Mouse (Mus musculus): ENCODE results near the gene BC107364. TPM values are rescaled to one million over a fixed set of nuclear protein-coding genes. Genes with fewer than 3 reads are reported as not detected.
A peak's percentile ranks its signal among the peaks of the same experiment; 100 is the strongest.

Gene BC107364
- total and polyA plus RNA-seq, 3 experiments, result 0.17 TPM; not detected in 2

DNA sequence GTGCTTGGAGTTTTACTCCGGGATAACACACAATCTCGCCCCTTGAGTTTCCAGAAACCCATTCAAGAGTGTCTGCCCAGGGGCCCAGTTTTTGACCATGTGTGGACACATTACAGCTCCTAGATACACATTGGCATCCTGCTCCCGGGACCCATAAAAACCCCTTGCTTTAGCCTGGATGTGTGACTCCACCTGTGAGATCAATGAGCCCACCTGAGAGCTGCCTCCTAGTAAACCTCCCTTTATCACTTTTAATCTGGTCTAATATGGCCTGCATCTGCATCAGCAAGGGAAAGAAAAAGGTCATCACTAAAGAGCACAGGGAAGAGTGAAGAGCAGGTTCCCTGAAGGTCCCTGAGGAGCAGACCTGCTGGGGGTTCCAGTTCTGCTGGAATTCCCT lies 29.8 kb upstream of the BC107364 start:
- no peak overlapping the region for H3K27ac ChIP-seq (ENCODE audit: control insufficient read depth, low read depth, low read length)
- no peaks in the 10 kb centered on the region for H3K79me2 ChIP-seq (ENCODE audit: control insufficient read depth, insufficient read depth, low read length, poor library complexity)
- H3K9me3 ChIP-seq (replicated peaks; ENCODE audit: insufficient read depth, low read length), result no peaks in the 10 kb centered on the region
- peaks cover 0 to 19% of the 10 kb centered on the region in 2 experiments for H3K4me1 ChIP-seq (ENCODE audit: control insufficient read depth in 1 of 2, insufficient read depth in 2 of 2, low read length in 2 of 2)
- no peak overlapping the region for H3K9ac ChIP-seq (ENCODE audit: control insufficient read depth, low read depth, low read length, poor library complexity, severe bottlenecking)
- TF ChIP-seq GATA1 (IDR thresholded peaks at IDR 0.05; ENCODE audit: low read depth, low read length) (no peak), TBP (IDR thresholded peaks at IDR 0.05; ENCODE audit: low read depth, low read length) (no peak)
- H3K4me3 ChIP-seq (ENCODE audit: control insufficient read depth in 1 of 2, insufficient read depth in 1 of 2, low read depth in 2 of 2, low read length in 2 of 2), result no peak overlapping the region
- no peaks in the 10 kb centered on the region for H3K27me3 ChIP-seq (ENCODE audit: control insufficient read depth in 1 of 2, insufficient read depth in 2 of 2, low read length in 2 of 2)
- peaks cover 0 to 17% of the 10 kb centered on the region in 2 experiments; a peak in 2 of 4 replicates for H3K36me3 ChIP-seq (ENCODE audit: control insufficient read depth in 1 of 2, insufficient read depth in 2 of 2, low read length in 2 of 2)
- DNase-seq (ENCODE audit: low read depth, low spot score), result no peak

DNA sequence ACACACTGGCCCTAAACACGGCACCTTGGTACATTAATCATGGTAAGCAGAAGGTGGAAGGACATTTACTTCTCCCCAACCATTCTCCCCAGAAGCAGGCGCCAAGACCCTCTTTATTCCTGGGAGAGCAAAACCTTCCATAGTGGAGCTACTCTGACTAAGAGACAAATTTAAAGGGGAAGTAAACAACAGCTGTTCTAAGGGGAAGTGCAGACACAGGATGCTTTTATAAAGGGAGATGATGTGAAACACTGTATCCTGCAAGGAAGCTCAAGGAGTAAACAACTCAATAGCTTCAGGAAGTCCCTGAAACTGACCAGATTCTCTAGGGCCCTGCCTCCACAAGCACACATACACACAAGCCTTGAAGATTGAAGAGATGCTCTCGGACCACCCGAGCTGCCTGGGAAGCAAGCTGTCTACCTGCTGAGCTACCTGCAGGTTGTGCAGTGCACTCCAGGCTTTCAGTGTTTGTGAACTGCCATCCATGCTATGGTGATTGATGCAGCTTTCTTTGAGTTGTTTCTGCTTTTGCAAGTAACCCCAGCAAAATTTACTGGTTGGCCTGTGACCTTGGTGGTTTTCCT lies 28.7 kb upstream of the BC107364 start:
- Histone ChIP-seq H3K27me3 (ENCODE audit: control insufficient read depth in 1 of 2, insufficient read depth in 2 of 2, low read length in 2 of 2) (no peaks in the 10 kb centered on the region), H3K4me3 (ENCODE audit: control insufficient read depth in 1 of 2, insufficient read depth in 1 of 2, low read depth in 2 of 2, low read length in 2 of 2) (no peak overlapping the region), H3K4me1 (ENCODE audit: control insufficient read depth in 1 of 2, insufficient read depth in 2 of 2, low read length in 2 of 2) (peaks cover 0 to 25% of the 10 kb centered on the region in 2 experiments), H3K27ac (ENCODE audit: control insufficient read depth, low read depth, low read length) (no peak overlapping the region), H3K9ac (ENCODE audit: control insufficient read depth, low read depth, low read length, poor library complexity, severe bottlenecking) (no peak overlapping the region), H3K36me3 (ENCODE audit: control insufficient read depth in 1 of 2, insufficient read depth in 2 of 2, low read length in 2 of 2) (peaks cover 0 to 21% of the 10 kb centered on the region in 2 experiments; a peak in 2 of 4 replicates), H3K9me3 (replicated peaks; ENCODE audit: insufficient read depth, low read length) (no peaks in the 10 kb centered on the region), H3K79me2 (ENCODE audit: control insufficient read depth, insufficient read depth, low read length, poor library complexity) (no peaks in the 10 kb centered on the region)
- DNase-seq (ENCODE audit: low read depth, low spot score), result peak; percentile 63
- peak; percentile 38; the same call in 1 of the 2 replicates for TF ChIP-seq SIN3A (IDR thresholded peaks at IDR 0.05; ENCODE audit: low read length)
- peak; percentile 70; the same call in 1 of the 2 replicates for TF ChIP-seq ETS1 (IDR thresholded peaks at IDR 0.05; ENCODE audit: low read depth, low read length)
- no peak for TF ChIP-seq NRF1 (IDR thresholded peaks at IDR 0.05; ENCODE audit: insufficient read depth, low read depth, low read length, poor library complexity, severe bottlenecking)

DNA sequence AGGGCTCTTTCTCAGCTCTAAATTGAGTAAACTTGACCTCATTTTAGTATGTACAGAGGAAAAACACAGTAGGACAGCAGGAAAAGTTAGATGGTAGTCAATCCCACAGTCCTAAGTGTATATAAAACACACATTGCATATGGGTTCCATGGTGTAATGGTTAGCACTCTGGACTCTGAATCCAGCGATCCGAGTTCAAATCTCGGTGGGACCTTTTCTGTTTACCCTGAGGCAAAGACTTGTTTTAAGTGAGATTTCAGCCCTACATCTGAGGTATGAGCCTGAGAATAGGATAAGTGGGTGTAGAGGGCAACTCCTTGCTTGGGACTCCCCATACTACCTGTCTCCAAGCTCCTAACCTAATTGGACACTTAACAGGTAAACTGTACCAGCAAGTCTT lies 27.1 kb upstream of the BC107364 start:
- Histone ChIP-seq H3K27me3 (ENCODE audit: control insufficient read depth in 1 of 2, insufficient read depth in 2 of 2, low read length in 2 of 2) (0 out of 4 replicates have a peak, but pooled peaks cover 0 to 2% of the 10 kb centered on the region in 2 experiments), H3K4me3 (ENCODE audit: control insufficient read depth in 1 of 2, insufficient read depth in 1 of 2, low read depth in 2 of 2, low read length in 2 of 2) (peak overlapping the region in 1 of 2 experiments; percentile 32; a peak in 2 of 4 replicates), H3K79me2 (ENCODE audit: control insufficient read depth, insufficient read depth, low read length, poor library complexity) (no peaks in the 10 kb centered on the region), H3K4me1 (ENCODE audit: control insufficient read depth in 1 of 2, insufficient read depth in 2 of 2, low read length in 2 of 2) (peaks cover 0 to 20% of the 10 kb centered on the region in 2 experiments; a peak in 3 of 4 replicates), H3K9ac (ENCODE audit: control insufficient read depth, low read depth, low read length, poor library complexity, severe bottlenecking) (peak overlapping the region; percentile 10; the same call in 1 of the 2 replicates), H3K27ac (ENCODE audit: control insufficient read depth, low read depth, low read length) (no peak overlapping the region), H3K36me3 (ENCODE audit: control insufficient read depth in 1 of 2, insufficient read depth in 2 of 2, low read length in 2 of 2) (peaks cover 0 to 15% of the 10 kb centered on the region in 2 experiments; a peak in 2 of 4 replicates), H3K9me3 (replicated peaks; ENCODE audit: insufficient read depth, low read length) (no peaks in the 10 kb centered on the region)
- peak; percentile 95 for DNase-seq (ENCODE audit: low read depth, low spot score)
- 0 out of 2 replicates have a peak, but pooled peaks have one; percentile 54 for TF ChIP-seq MYC (IDR thresholded peaks at IDR 0.05; ENCODE audit: low read depth, low read length)
- TF ChIP-seq UBTF (IDR thresholded peaks at IDR 0.05; ENCODE audit: borderline replicate concordance, insufficient read depth, low read depth, low read length), result peak; percentile 91; the same call in 1 of the 2 replicates
- peak; percentile 99 for TF ChIP-seq MAFK (IDR thresholded peaks at IDR 0.05; ENCODE audit: borderline replicate concordance, low read depth, low read length)
- TF ChIP-seq USF1 (IDR thresholded peaks at IDR 0.05; ENCODE audit: low read depth, low read length), result no peak
- TF ChIP-seq TBP (IDR thresholded peaks at IDR 0.05; ENCODE audit: low read depth, low read length), result peak; percentile 100
- TF ChIP-seq ZC3H11A (IDR thresholded peaks at IDR 0.05; ENCODE audit: low read depth, low read length), result no peak
- TF ChIP-seq POLR2A (IDR thresholded peaks at IDR 0.05; ENCODE audit: control insufficient read depth in 1 of 2, insufficient read depth in 1 of 2, low read depth in 1 of 2, low read length in 2 of 2, poor library complexity in 1 of 2), result peak in 1 of 2 experiments; percentile 40; a peak in 1 of 4 replicates
- TF ChIP-seq ZKSCAN1 (IDR thresholded peaks at IDR 0.05; ENCODE audit: low read depth, low read length), result peak; percentile 97

Data from MEL (cell line).